Mouse (Mus musculus): Measurements from ENCODE around the gene Zmynd11.
"Not testable (repeated sequence)": the region's sequence is repeated elsewhere in the genome, so short reads cannot be mapped to it uniquely, and the experiment has no call there.

The Zmynd11 gene

GRCm38 (mm10) chr13:9764646-9765536 lies at the start of gene Zmynd11:
Zmynd11 (minus strand) TSS chr13:9765330.
- peak; percentile 75 for DNase-seq (ENCODE audit: extremely low read depth, insufficient read length, low spot score)

- DNase-seq (ENCODE audit: extremely low read depth, insufficient read length, low spot score), result no peak
Observed at GRCm38 (mm10) chr13:9795889-9796631, 30.9 kb upstream of the Zmynd11 start.

- DNase-seq (ENCODE audit: extremely low read depth, insufficient read length, low spot score), result no peak
Observed at GRCm38 (mm10) chr13:9786050-9786449, 20.9 kb upstream of the Zmynd11 start.

- DNase-seq (ENCODE audit: extremely low read depth, insufficient read length, low spot score), result no peak
Observed at GRCm38 (mm10) chr13:9783717-9784116, 18.6 kb upstream of the Zmynd11 start.

- no peak for DNase-seq (ENCODE audit: extremely low read depth, insufficient read length, low spot score)
Observed at GRCm38 (mm10) chr13:9775901-9776300, 10.8 kb upstream of the Zmynd11 start.

- DNase-seq (ENCODE audit: extremely low read depth, insufficient read length, low spot score), result no peak
Observed at GRCm38 (mm10) chr13:9774077-9774476, 8.9 kb upstream of the Zmynd11 start.

GRCm38 (mm10) chr13:9767279-9767678 lies 2.1 kb upstream of the Zmynd11 start:
- peak; percentile 47 for DNase-seq (ENCODE audit: extremely low read depth, insufficient read length, low spot score)

GRCm38 (mm10) chr13:9766497-9766896 lies 1.4 kb upstream of the Zmynd11 start:
- no peak for DNase-seq (ENCODE audit: extremely low read depth, insufficient read length, low spot score)

GRCm38 (mm10) chr13:9765537-9765851 lies 364 bp upstream of the Zmynd11 start:
- DNase-seq (ENCODE audit: extremely low read depth, insufficient read length, low spot score), result no peak

GRCm38 (mm10) chr13:9763828-9764645 lies 1.1 kb downstream of the Zmynd11 start:
- DNase-seq (ENCODE audit: extremely low read depth, insufficient read length, low spot score), result peak; percentile 78

- no peak for DNase-seq (ENCODE audit: extremely low read depth, insufficient read length, low spot score)
Observed at GRCm38 (mm10) chr13:9763100-9763827, 1.9 kb downstream of the Zmynd11 start.

GRCm38 (mm10) chr13:9760057-9760456 lies 5.1 kb downstream of the Zmynd11 start:
- no peak for DNase-seq (ENCODE audit: extremely low read depth, insufficient read length, low spot score)

GRCm38 (mm10) chr13:9757842-9758491 lies 7.2 kb downstream of the Zmynd11 start:
- DNase-seq (ENCODE audit: extremely low read depth, insufficient read length, low spot score), result no peak

- no peak for DNase-seq (ENCODE audit: extremely low read depth, insufficient read length, low spot score)
Observed at GRCm38 (mm10) chr13:9753706-9754105, 11.4 kb downstream of the Zmynd11 start.

GRCm38 (mm10) chr13:9750320-9750719 lies 14.8 kb downstream of the Zmynd11 start:
- DNase-seq (ENCODE audit: extremely low read depth, insufficient read length, low spot score), result no peak

GRCm38 (mm10) chr13:9749796-9750195 lies 15.3 kb downstream of the Zmynd11 start:
- peak; percentile 42 for DNase-seq (ENCODE audit: extremely low read depth, insufficient read length, low spot score)

- no peak for DNase-seq (ENCODE audit: extremely low read depth, insufficient read length, low spot score)
Observed at GRCm38 (mm10) chr13:9738190-9738589, 26.9 kb downstream of the Zmynd11 start.

- DNase-seq (ENCODE audit: extremely low read depth, insufficient read length, low spot score), result no peak
Observed at GRCm38 (mm10) chr13:9737024-9737423, 28.1 kb downstream of the Zmynd11 start.

- DNase-seq (ENCODE audit: extremely low read depth, insufficient read length, low spot score), result not testable (repeated sequence)
Observed at GRCm38 (mm10) chr13:9732262-9732661, 32.9 kb downstream of the Zmynd11 start.

- no peak for DNase-seq (ENCODE audit: extremely low read depth, insufficient read length, low spot score)
Observed at GRCm38 (mm10) chr13:9729073-9729472, 36.1 kb downstream of the Zmynd11 start.

Data from 3134 (cell line).